Mouse (Mus musculus) olfactory bulb, adult 2 months (tissue): Measurements from ENCODE around the gene Nrbp1. TPM values are rescaled to one million over a fixed set of nuclear protein-coding genes. Genes with fewer than 3 reads are reported as not detected.
"Not testable (repeated sequence)": the region's sequence is repeated elsewhere in the genome, so short reads cannot be mapped to it uniquely, and the experiment has no call there.

Experiments
- H3K27ac ChIP-seq: fragments of 200-500 bp; 2 replicates; pipeline ENCODE4 v1.5.1; 2012; ENCODE audit warnings: low read depth, low read length; ENCODE audit not compliant: insufficient read depth
- H3K4me1 ChIP-seq: fragments of 200-500 bp; 2 replicates; pipeline ENCODE4 v1.6.1; 2012; ENCODE audit warnings: low read length; ENCODE audit not compliant: control insufficient read depth, insufficient read depth
- H3K4me3 ChIP-seq: fragments of 200-500 bp; 2 replicates; pipeline ENCODE4 v1.5.1; 2012; ENCODE audit warnings: mild to moderate bottlenecking, low read depth, low read length, moderate library complexity; ENCODE audit not compliant: insufficient read depth
- CTCF ChIP-seq: fragments of 200-500 bp; IDR thresholded peaks from 2 replicates; pipeline ENCODE4 v1.5.1; 2012; ENCODE audit warnings: low read depth, mild to moderate bottlenecking, low read length, moderate library complexity; ENCODE audit not compliant: insufficient read depth
- POLR2A ChIP-seq: fragments of 200-500 bp; IDR thresholded peaks from 2 replicates; pipeline ENCODE4 v1.6.1; 2012; ENCODE audit warnings: mild to moderate bottlenecking, low read depth, low read length, moderate library complexity; ENCODE audit not compliant: insufficient read depth
- WGBS: fragments of 180-500 bp; shearing (Covaris S2); methylation state at CpG from one replicate; pipeline ENCODE4 v1.1.7; 2018; 5-methylcytosine and 5-hydroxymethylcytosine counted together
- polyA plus RNA-seq: library from polyadenylated mRNA; stranded (reverse); fragments of >200 nt; gene quantifications from 2 replicates; pipeline ENCODE4 v1.2.4, GENCODE M21; 2012; ENCODE audit warnings: low replicate concordance; ENCODE audit not compliant: missing spikeins, insufficient read depth, insufficient read length

Nrbp1 gene
- polyA plus RNA-seq, 1 experiment = 272 TPM

GRCm38 (mm10) chr5:31203866-31204265 is 36.8 kb upstream of the Nrbp1 start:
- Histone ChIP-seq H3K4me1 (peaks cover 17% of the 10 kb centered on the region), H3K4me3 (no peak overlapping the region), H3K27ac (no peak overlapping the region)
- 98% methylated on average over 2 of the region's 2 CpGs for WGBS
- no peak for TF ChIP-seq CTCF
- TF ChIP-seq POLR2A = no peak

- TF ChIP-seq CTCF (no peak), POLR2A (no peak)
- Histone ChIP-seq H3K27ac (no peak overlapping the region), H3K4me1 (peaks cover 17% of the 10 kb centered on the region), H3K4me3 (no peak overlapping the region)
- 94% methylated on average over 6 of the region's 6 CpGs for WGBS
Observed at GRCm38 (mm10) chr5:31204421-31204820, 36.2 kb upstream of the Nrbp1 start.

DNA sequence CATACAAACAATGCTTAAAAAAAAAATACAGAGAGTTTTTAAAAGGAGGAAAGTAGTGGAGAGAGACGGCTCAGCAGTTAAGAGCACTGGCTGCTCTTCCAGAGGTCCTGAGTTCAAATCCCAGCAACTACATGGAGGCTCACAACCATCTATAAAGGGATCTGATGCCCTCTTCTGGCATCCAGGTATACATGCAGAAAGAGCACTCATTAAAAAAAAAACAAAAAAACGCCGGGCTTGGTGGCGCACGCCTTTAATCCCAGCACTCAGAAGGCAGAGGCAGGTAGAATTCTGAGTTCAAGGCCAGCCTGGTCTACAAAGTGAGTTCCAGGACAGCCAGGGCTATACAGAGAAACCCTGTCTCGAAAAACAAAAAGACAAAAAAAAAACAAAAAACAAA is 24.1 kb upstream of the Nrbp1 start:
- 82% methylated on average over 6 of the region's 6 CpGs for WGBS
- not testable (repeated sequence) for H3K27ac ChIP-seq

GRCm38 (mm10) chr5:31218294-31218693 is 22.4 kb upstream of the Nrbp1 start:
- 57% methylated on average over 7 of the region's 7 CpGs for WGBS
- H3K4me3 ChIP-seq = no peak overlapping the region

More for the DNA sequence above, 24.1 kb upstream of the Nrbp1 start:
- not testable (repeated sequence) for H3K4me1 ChIP-seq, H3K4me3 ChIP-seq

GRCm38 (mm10) chr5:31219070-31219469 is 21.6 kb upstream of the Nrbp1 start:
- WGBS = 3% methylated on average over 2 of the region's 2 CpGs
- TF ChIP-seq CTCF = no peak
- TF ChIP-seq POLR2A = no peak
- Histone ChIP-seq H3K27ac (no peak overlapping the region), H3K4me3 (no peak overlapping the region), H3K4me1 (0 out of 2 replicates have a peak, but pooled peaks cover 2% of the 10 kb centered on the region)

More at GRCm38 (mm10) chr5:31218294-31218693, 22.4 kb upstream of the Nrbp1 start:
- H3K4me1 ChIP-seq = 0 out of 2 replicates have a peak, but pooled peaks cover 2% of the 10 kb centered on the region
- H3K27ac ChIP-seq = no peak overlapping the region
- no peak for TF ChIP-seq POLR2A
- no peak for TF ChIP-seq CTCF

- 1% methylated on average over 11 of the region's 11 CpGs for WGBS
- 0 out of 2 replicates have a peak, but pooled peaks cover 2% of the 10 kb centered on the region for H3K4me1 ChIP-seq
- H3K27ac ChIP-seq = no peak overlapping the region
- H3K4me3 ChIP-seq = peak overlapping the region; percentile 97
- TF ChIP-seq POLR2A = no peak
- no peak for TF ChIP-seq CTCF
Observed at GRCm38 (mm10) chr5:31219474-31219873, 21.2 kb upstream of the Nrbp1 start.

DNA sequence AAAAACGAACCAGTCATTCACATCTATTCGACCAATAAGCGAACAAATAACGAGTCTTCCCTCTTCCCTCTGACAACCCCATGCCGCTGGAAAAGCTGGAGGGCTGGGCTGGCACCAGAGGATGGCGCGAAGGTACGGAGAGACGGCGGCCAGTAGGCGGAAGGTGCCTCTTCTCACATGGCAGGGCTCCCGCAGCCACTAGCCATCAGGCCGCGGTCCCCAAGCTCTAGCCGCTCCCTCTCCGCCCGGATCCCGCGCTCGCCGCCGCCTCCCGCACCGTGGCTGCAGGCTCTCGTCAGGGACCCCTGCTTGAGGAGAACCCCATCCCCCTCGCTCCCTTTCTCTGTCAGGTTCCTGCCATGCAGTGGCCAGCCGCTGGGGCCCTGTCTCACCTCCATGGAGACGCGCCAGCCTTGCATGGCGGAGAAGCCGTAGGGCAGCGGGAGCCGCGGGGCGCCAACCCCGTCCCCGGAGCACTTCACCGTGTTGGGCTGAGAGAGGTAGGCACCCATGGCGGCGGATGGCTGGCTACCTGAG is 20.7 kb upstream of the Nrbp1 start:
- Histone ChIP-seq H3K27ac (peak overlapping the region; percentile 64), H3K4me1 (0 out of 2 replicates have a peak, but pooled peaks cover 2% of the 10 kb centered on the region), H3K4me3 (peak overlapping the region; percentile 97)
- under 1% methylated on average over 40 of the region's 40 CpGs for WGBS
- TF ChIP-seq POLR2A (no peak), CTCF (no peak)

GRCm38 (mm10) chr5:31220448-31221303 is 20.0 kb upstream of the Nrbp1 start, which contains the start of gene Ppm1g:
Gene Ppm1g (minus strand): TSS chr5:31220687.
- WGBS = under 1% methylated on average over 68 of the region's 70 CpGs
- H3K27ac ChIP-seq = peak within 1 kb of the TSS; percentile 64
- 0 out of 2 replicates have a peak, but pooled peaks cover 2% of the 10 kb centered on the region for H3K4me1 ChIP-seq
- TF ChIP-seq CTCF = no peak
- TF ChIP-seq POLR2A = peak; percentile 95
- H3K4me3 ChIP-seq = peak within 1 kb of the TSS; percentile 97

- 0 out of 2 replicates have a peak, but pooled peaks cover 2% of the 10 kb centered on the region for H3K4me1 ChIP-seq
Observed at GRCm38 (mm10) chr5:31221304-31221945, 19.2 kb upstream of the Nrbp1 start.

More at GRCm38 (mm10) chr5:31221304-31221945, 19.2 kb upstream of the Nrbp1 start:
- Histone ChIP-seq H3K27ac (peak overlapping the region; percentile 54; the same call in 1 of the 2 replicates), H3K4me3 (peak overlapping the region; percentile 97)
- 8% methylated on average over 11 of the region's 11 CpGs for WGBS
- TF ChIP-seq POLR2A = no peak
- no peak for TF ChIP-seq CTCF
